Mouse (Mus musculus) telencephalon, adult 2 months (tissue): ENCODE data around the gene Lrrfip2.

Experiments
- DNase-seq: peaks from one replicate; pipeline ENCODE4 v3.0.0-alpha.2; 2011; ENCODE audit warnings: low read depth, low spot score

The Lrrfip2 gene

DNA sequence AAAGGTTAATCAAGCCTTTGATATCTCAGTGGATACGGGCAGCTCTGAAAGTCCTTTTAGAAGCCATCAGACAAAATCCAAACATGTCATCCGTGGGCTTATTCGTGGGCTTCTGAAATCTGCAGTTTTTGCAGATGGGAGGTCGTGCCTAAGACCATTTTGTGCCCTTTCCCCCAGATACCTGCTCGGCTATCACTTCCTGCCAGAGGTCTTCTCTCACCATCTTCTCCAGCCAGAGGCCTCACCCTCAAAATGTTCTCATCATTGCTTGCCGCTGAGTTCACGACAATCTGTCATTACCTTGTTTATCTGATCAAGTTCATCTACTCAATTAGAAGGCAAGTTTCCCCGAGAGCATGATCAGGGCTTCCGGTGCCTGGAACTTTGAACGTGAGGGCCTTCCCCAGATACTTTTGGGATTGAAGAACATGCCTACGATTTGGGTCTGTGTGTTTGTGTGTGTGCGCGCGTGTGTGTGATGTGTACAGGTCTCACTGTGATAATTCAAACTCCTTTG is at the start of gene Lrrfip2:
Lrrfip2 (plus strand) TSS at position 467 of the 517 bp plus-strand sequence.
- DNase-seq: no peak

GRCm38 (mm10) chr9:111070546-111070961 is 46.8 kb upstream of the Lrrfip2 start:
- DNase-seq: no peak

- no peak for DNase-seq
Measured at GRCm38 (mm10) chr9:111072175-111072574, 45.2 kb upstream of the Lrrfip2 start.

DNA sequence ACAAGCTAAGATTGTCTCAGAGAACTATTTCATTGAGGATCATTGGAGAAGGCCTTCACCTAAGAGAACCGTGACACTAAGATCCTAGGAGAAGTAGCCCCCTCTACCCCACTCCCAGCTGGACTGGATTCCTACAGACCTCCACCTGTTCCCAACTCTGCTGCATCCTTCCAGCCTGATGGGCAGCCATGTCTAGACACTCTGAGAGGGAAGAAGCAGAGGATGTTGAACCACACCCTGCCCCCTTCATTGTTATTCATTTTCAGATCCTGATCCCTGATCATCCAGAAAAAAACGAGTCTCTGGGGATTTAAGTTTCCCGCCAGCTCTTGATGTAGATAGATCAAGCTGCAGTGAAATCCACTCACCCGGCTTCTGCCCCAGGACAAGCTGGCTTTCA is 44.4 kb upstream of the Lrrfip2 start:
- no peak for DNase-seq

- DNase-seq: no peak
Measured at GRCm38 (mm10) chr9:111077745-111078144, 39.6 kb upstream of the Lrrfip2 start.

- no peak for DNase-seq
Measured at GRCm38 (mm10) chr9:111080801-111081200, 36.6 kb upstream of the Lrrfip2 start.

GRCm38 (mm10) chr9:111081765-111082164 is 35.6 kb upstream of the Lrrfip2 start:
- DNase-seq: no peak

- DNase-seq: no peak
Measured at GRCm38 (mm10) chr9:111085329-111085728, 32.1 kb upstream of the Lrrfip2 start.

GRCm38 (mm10) chr9:111086137-111086536 is 31.3 kb upstream of the Lrrfip2 start:
- DNase-seq: no peak

DNA sequence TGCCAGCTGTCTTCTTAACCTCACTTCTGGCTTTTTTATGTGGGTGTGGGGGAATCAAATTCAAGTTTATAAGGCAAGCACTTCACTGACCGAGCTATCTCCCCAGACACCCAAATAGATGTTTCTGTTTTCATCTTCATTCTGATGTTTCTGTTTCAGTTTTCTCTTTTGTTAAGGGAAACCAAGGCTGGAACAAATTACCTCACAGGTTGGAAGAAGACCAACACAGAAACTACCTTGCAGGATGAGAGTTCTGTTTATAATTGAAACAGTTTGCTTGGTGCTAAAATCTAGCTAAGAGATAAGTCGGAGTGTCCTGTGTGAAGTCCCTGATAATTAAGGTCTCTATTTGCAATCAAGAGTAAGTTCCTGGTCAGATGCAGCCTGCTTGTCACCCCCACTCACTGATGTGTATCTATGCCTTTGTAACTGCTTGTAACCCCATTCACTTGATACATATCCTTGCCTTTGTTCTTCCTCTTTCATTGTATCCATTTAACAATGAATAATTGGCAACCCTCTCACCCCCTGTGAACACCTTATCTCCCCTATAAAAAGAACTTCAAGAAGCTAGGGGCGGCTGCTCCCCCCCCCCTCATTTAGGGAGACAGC is 30.3 kb upstream of the Lrrfip2 start:
- DNase-seq: no peak

- no peak for DNase-seq
Measured at GRCm38 (mm10) chr9:111087960-111088359, 29.4 kb upstream of the Lrrfip2 start.

DNA sequence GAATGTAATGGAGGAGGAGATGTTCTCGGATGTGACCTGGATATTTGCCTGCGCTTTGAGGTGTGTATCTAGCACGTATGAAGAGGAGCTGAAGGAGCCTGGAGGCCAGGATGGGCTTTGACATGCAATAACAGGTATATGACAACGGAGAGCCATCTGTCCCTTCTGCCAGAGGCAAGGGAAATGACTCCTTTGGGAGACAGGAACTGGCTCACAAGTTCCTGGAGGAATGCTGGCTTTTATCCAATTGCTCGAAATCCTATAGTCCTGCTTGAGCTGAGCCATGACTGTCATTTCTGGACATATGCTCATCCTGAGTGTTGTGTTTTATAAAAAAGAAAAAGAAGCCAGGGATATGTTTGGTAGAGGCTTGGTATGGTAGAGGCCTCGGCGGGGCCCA is 28.5 kb upstream of the Lrrfip2 start:
- DNase-seq: no peak

- no peak for DNase-seq
Measured at GRCm38 (mm10) chr9:111092657-111093056, 24.7 kb upstream of the Lrrfip2 start.

GRCm38 (mm10) chr9:111093094-111093493 is 24.3 kb upstream of the Lrrfip2 start:
- DNase-seq: no peak

DNA sequence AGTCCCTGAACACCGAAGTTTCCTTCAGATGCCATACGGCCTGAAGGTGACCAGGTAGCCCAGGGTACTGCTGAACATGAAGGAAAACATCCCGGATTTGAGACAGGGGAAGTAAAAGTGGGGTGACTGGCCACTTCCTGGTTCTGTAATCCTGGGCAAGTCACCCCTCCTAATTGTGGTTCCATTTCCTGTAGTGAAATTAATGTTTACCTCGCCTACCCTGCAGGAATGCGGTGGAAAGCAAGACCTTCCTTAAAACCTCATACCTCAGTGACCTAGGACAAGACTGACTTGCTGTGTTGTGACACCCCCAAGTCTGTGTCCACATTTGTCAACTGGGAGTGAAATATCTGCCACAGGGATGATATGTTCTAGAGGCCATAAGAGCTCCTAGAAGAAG is 22.8 kb upstream of the Lrrfip2 start:
- DNase-seq: no peak

DNA sequence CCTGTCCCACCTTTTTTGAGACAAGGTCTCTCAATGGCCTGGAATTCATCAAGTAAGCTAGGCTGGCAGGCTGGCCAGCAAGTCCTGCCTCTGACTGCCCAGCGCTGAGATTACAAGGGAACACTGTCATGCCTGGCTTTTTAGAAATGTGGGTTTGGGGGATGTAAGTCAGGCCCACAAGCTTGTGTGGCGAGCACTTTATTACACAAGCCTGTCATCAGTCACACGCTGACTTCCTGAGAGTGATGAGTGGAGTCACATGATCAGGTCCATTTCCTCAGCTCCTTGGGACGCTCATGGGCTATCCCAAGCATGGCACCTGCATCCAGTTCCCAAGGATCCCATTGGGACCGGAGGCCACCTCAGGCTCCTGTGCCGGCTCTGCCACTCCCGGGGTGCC is 21.7 kb upstream of the Lrrfip2 start:
- no peak for DNase-seq

GRCm38 (mm10) chr9:111096419-111097326 is 20.7 kb upstream of the Lrrfip2 start:
- DNase-seq: no peak

DNA sequence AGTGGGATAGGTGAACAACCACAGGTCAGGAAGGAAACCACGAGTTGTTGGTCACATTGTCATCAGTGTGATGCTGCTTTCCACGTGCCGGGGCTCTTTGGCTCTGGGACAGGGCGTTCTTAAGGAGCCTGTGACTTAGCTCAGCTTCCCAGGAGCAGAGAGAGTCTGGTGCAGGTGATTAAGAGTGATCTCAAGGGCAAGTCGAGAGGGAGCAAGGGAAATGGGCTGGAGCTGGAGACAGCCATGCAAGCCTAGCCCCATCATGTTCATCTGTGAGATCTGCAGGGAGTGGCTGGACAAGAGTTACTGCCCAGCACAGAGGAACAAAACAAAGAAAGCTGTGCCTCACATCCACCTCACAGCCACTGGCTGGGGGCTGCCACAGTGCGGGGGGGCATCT is 19.8 kb upstream of the Lrrfip2 start:
- DNase-seq: no peak

DNA sequence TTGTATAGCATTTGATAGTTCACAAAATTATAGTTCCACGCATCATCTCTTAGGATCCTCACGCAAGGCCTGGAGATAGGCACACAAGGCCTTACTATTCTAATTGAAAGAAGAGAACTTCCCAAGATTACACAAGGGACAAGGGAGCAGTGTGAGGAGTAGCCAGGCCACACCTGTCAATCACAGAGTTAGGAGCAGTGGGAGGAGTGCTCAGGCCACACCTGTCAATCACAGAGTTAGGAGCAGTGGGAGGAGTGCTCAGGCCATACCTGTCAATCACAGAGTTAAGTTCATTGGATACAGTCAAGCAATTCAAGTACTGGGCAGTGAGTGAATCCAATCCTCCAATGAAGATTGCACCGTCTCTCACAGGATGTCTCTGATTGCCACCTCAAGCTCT is 17.0 kb upstream of the Lrrfip2 start:
- DNase-seq: no peak

DNA sequence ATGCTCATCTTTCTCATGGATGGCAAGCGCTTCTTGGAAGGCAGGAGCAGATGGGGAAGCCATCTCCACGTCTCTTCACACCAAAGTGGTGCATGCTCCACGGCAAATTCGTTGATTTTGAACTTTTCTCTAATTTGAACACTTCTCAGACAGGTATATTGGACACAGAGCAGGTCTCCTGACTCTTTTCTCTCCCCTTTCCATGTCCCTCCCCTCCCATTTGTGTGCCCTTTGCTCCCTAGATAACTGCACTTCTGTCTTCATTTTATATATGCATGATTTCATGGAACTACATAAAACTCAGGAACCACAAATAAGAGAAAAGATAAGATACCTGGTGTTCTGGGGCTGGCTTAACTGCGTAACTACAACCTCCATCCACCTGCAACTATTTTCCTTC is 14.1 kb upstream of the Lrrfip2 start:
- DNase-seq: no peak

- DNase-seq: no peak
Measured at GRCm38 (mm10) chr9:111103893-111104292, 13.5 kb upstream of the Lrrfip2 start.

DNA sequence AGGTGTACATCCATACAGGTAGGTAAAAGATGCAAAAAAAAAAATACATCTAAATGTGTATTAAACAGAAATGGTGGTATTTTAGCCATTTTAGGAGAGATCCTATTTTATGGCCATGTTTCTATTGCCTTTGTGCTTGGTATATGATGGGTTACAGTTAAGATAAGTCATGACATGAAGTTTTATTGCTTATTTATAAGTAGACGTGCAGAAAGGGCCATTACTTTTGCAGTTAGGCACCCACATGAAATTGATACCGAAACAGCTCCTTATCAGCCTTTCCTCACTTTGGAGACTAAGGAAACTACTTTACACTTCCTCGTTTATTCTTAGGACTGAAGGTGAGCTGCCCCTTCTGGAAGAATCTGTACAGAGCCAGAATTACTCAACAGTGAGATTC is 9.5 kb upstream of the Lrrfip2 start:
- DNase-seq: no peak

- DNase-seq: no peak
Measured at GRCm38 (mm10) chr9:111117794-111118251, 431 bp downstream of the Lrrfip2 start.
